In genomic region chr1:165618201-165618624, GRCm38 (mm10) we compare ENCODE assay signal across 9 mouse cellular contexts. TPM values are rescaled to one million over a fixed set of nuclear protein-coding genes. Genes with fewer than 3 reads are reported as not detected.
DNase-seq lines count a peak whose midpoint lies in the region; ATAC-seq and TF ChIP-seq lines count a peak whose summit lies in the region.
"Had no signal": no experiment of that assay in that cellular context is flagged by ENCODE, and none has a peak within 500 bp of the region (broad histone marks: within the 10 kb centered on the region; RNA-seq: fewer than 3 reads in every experiment).

No protein-coding gene starts in this region.

- H3K4me3 ChIP-seq in midbrain, embryonic 12.5 days = no peak overlapping the region
- H3K4me3 ChIP-seq in midbrain, postnatal 0 days (ENCODE audit: low read depth, low read length) = no peak overlapping the region
- H3K4me3 ChIP-seq in heart, embryonic 15.5 days = peak overlapping the region; percentile 4
- no peak overlapping the region for H3K4me3 ChIP-seq in liver, embryonic 13.5 days (replicated peaks)
- H3K4me3 ChIP-seq: limb, embryonic 13.5 days had no signal

- H3K36me3 ChIP-seq in midbrain, embryonic 12.5 days = peaks cover 20% of the 10 kb centered on the region
- H3K36me3 ChIP-seq in midbrain, postnatal 0 days (ENCODE audit: insufficient read depth, low read length) = no peaks in the 10 kb centered on the region; the same call in 1 of the 2 replicates
- H3K36me3 ChIP-seq in heart, embryonic 15.5 days = peaks cover 8% of the 10 kb centered on the region
- peaks cover 6% of the 10 kb centered on the region for H3K36me3 ChIP-seq in liver, embryonic 13.5 days

- TF ChIP-seq CTCF in midbrain, postnatal 0 days (IDR thresholded peaks at IDR 0.05) = no peak

- H3K4me2 ChIP-seq in midbrain, embryonic 12.5 days (replicated peaks) = no peak overlapping the region
- H3K4me2 ChIP-seq in midbrain, postnatal 0 days (ENCODE audit: low read depth, low read length, poor library complexity, severe bottlenecking) = no peak overlapping the region
- peak overlapping the region; percentile 42 for H3K4me2 ChIP-seq in heart, embryonic 15.5 days
- H3K4me2 ChIP-seq in liver, embryonic 13.5 days = no peak overlapping the region
- H3K4me2 ChIP-seq: limb, embryonic 13.5 days had no signal

- peak overlapping the region; percentile 52; the same call in 1 of the 2 replicates for H3K27ac ChIP-seq in midbrain, embryonic 12.5 days (replicated peaks)
- no peak overlapping the region; the same call in 1 of the 2 replicates for H3K27ac ChIP-seq in midbrain, postnatal 0 days (ENCODE audit: low read depth, low read length)
- peak overlapping the region; percentile 83 for H3K27ac ChIP-seq in heart, embryonic 15.5 days
- peak overlapping the region; percentile 77 for H3K27ac ChIP-seq in liver, embryonic 13.5 days
- H3K27ac ChIP-seq: limb, embryonic 13.5 days had no signal

- H3K9me3 ChIP-seq in midbrain, embryonic 12.5 days = no peaks in the 10 kb centered on the region
- H3K9me3 ChIP-seq in midbrain, postnatal 0 days (ENCODE audit: low read length) = no peaks in the 10 kb centered on the region
- H3K9me3 ChIP-seq in heart, embryonic 15.5 days (replicated peaks) = 0 out of 2 replicates have a peak, but pooled peaks cover 3% of the 10 kb centered on the region
- no peaks in the 10 kb centered on the region for H3K9me3 ChIP-seq in liver, embryonic 13.5 days (replicated peaks)

- ATAC-seq in midbrain, embryonic 12.5 days (ENCODE audit: low FRiP score, low read depth) = no peak; the same call in 1 of the 2 replicates
- ATAC-seq in midbrain, postnatal 0 days (ENCODE audit: low FRiP score) = no peak; the same call in 1 of the 2 replicates
- peak; percentile 61 for ATAC-seq in heart, embryonic 15.5 days (replicated peaks; ENCODE audit: insufficient number of reproducible peaks, insufficient read depth, low FRiP score, low read depth)
- peak; percentile 21 for ATAC-seq in liver, embryonic 13.5 days (ENCODE audit: low read depth)

- peaks cover 22% of the 10 kb centered on the region for H3K4me1 ChIP-seq in midbrain, embryonic 12.5 days
- H3K4me1 ChIP-seq in midbrain, postnatal 0 days (ENCODE audit: insufficient read depth, low read length) = no peaks in the 10 kb centered on the region; the same call in none of the 2 replicates
- H3K4me1 ChIP-seq in heart, embryonic 15.5 days (replicated peaks) = peaks cover 22% of the 10 kb centered on the region
- H3K4me1 ChIP-seq in liver, embryonic 13.5 days (replicated peaks) = peaks cover 35% of the 10 kb centered on the region

- peak; percentile 44 for DNase-seq in adrenal gland, postnatal 10 days
- DNase-seq in adrenal gland, adult 8-10 months = no peak
- no peak for DNase-seq in midbrain, postnatal 0 days (ENCODE audit: low spot score)
- no peak for DNase-seq in liver, embryonic 13.5 days
- no peak for DNase-seq in Muller cell, postnatal 12 days (ENCODE audit: inconsistent ontology term)
- no peak for DNase-seq in urinary bladder, postnatal 4 days (ENCODE audit: low spot score in 2 of 2)

- WGBS in midbrain, embryonic 12.5 days = 47% methylated on average over 9 of the region's 9 CpGs
- WGBS in midbrain, postnatal 0 days = 45% methylated on average over 9 of the region's 9 CpGs
- 25% methylated on average over 9 of the region's 9 CpGs for WGBS in heart, embryonic 15.5 days
- WGBS in liver, embryonic 13.5 days (ENCODE audit: insufficient replicate concordance) = 53% methylated on average over 9 of the region's 9 CpGs

- H3K27me3 ChIP-seq in midbrain, embryonic 12.5 days = no peaks in the 10 kb centered on the region
- no peaks in the 10 kb centered on the region for H3K27me3 ChIP-seq in midbrain, postnatal 0 days (ENCODE audit: insufficient read depth, low read length)
- no peaks in the 10 kb centered on the region for H3K27me3 ChIP-seq in heart, embryonic 15.5 days
- no peaks in the 10 kb centered on the region for H3K27me3 ChIP-seq in liver, embryonic 13.5 days
- H3K27me3 ChIP-seq: limb, embryonic 13.5 days had no signal

- H3K9ac ChIP-seq in midbrain, embryonic 12.5 days (replicated peaks) = no peak overlapping the region
- no peak overlapping the region for H3K9ac ChIP-seq in midbrain, postnatal 0 days (replicated peaks; ENCODE audit: low read length, poor library complexity, severe bottlenecking)
- H3K9ac ChIP-seq in heart, embryonic 15.5 days = no peak overlapping the region
- H3K9ac ChIP-seq in liver, embryonic 13.5 days = no peak overlapping the region
- H3K9ac ChIP-seq: limb, embryonic 13.5 days had no signal

RNA-seq across cellular contexts. Expression of gene Mpzl1, which starts 16.1 kb away (rescaled TPM):
- 10 to 100 TPM; 46.1 to 56.6 TPM for total RNA-seq in adrenal gland, postnatal 10 days (2021)
- 10 to 100 TPM; 14.6 to 25.4 (median 22.3) TPM for total RNA-seq in adrenal gland, adult 8-10 months (2022)
- polyA plus RNA-seq in midbrain, embryonic 12.5 days (2016; fragmentation: Nextera tagmentation; extraction: Ambion mirVana) = 133 and 139 TPM in 2 replicates
- total RNA-seq in midbrain, postnatal 0 days (2014; rRNA removed) = 29.7 and 38.2 TPM in 2 replicates
- polyA plus RNA-seq in midbrain, postnatal 0 days (2015; fragmentation: Nextera tagmentation; extraction: Ambion mirVana) = 138 and 146 TPM in 2 replicates
- polyA plus RNA-seq in heart, embryonic 15.5 days (2015; fragmentation: Nextera tagmentation; extraction: Ambion mirVana) = 89.9 and 105 TPM in 2 replicates
- 31.9 and 36.0 TPM in 2 replicates for polyA plus RNA-seq in liver, embryonic 13.5 days (2015; fragmentation: Nextera tagmentation; extraction: Ambion mirVana)

Comparison
In these comparisons a context has a peak if more than half of its experiments do, and no peak if none do; other contexts are left out.
1. ATAC-seq: peak in heart, embryonic 15.5 days (single experiment) and liver, embryonic 13.5 days (single experiment); none in midbrain, embryonic 12.5 days (single experiment) and midbrain, postnatal 0 days (single experiment).